Mouse (Mus musculus): ENCODE measurements around the gene Srsf10. TPM values are rescaled to one million over a fixed set of nuclear protein-coding genes. Genes with fewer than 3 reads are reported as not detected.

The Srsf10 gene
- total RNA-seq, 2 experiments from 2014 or later: 30.9 to 33.0 TPM

DNA sequence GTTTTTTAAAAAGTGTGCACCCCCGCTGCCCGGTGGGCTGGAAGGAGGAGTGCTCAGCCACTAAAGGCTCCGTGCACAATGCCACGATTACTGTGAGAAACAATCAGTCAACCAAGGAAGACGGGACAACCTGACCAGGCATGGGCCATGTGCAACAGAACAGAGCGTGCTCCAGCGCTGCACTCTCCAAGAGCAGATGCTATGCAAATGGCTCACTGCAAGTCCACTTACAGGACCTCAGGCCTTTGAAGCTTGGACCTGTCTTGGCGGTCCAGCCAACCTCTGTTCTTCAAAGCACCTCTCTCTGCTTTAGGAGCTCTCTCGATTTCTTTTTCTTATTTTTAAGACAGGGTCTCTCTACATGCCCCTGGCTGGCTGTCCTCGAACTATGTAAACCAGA, 25.0 kb downstream of the Srsf10 start:
- intact Hi-C loops (cut with DNase I; ENCODE audit: low total_unique reads): loop anchor here (5.0 kb wide), 2 partner anchors 63 to 78 kb away; no protein-coding TSS in a partner anchor

DNA sequence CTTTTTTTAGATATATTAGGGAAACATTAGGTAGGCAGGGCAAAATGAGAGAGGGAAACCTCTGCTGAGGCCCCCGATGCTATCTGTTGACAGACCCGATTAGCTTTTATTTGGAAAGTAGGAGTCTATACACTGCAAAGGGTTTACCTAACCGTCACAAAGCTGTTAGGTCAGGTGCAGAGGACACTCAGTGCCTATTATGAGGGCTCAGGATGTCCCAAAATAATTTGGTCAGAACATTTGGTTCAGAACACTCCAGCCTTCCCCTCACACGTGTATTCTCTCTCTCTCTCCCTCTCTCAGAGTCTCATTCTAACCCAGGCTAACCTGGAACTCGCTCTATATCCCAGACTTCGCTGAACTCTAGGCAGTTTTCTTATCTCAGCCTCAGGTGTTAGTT, 26.5 kb downstream of the Srsf10 start:
- intact Hi-C loops (cut with DNase I; ENCODE audit: low total_unique reads): loop anchor here (5.0 kb wide), 2 partner anchors 65 to 80 kb away; no protein-coding TSS in a partner anchor
- DNase-seq: no peak

More for the DNA sequence above, 25.0 kb downstream of the Srsf10 start:
- no peak for DNase-seq

DNA sequence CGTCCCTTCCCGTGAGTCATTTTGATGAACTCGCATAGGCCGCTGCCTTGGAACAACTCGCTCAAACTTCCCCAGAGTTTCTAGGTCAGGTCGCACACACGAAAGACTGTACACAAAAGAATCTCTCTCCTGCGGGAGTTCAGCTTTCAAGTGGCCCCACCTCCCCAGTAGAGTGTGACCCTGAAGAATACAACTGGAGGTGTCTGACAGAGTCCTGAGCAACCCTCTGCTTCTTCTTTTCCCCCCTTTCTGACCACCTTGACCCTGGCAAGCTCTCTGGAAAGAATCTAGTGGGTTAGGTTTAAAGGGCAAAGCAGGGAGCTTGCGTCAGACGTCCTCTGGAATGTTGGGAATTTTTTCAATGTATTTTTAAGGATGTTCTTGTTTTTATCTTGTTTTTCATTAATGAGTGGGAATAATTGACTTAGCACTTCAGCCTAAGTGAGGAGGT, 27.9 kb downstream of the Srsf10 start:
- intact Hi-C loops (cut with DNase I; ENCODE audit: low total_unique reads): loop anchor here (5.0 kb wide), 2 partner anchors 66 to 81 kb away; no protein-coding TSS in a partner anchor
- no peak for DNase-seq

DNA sequence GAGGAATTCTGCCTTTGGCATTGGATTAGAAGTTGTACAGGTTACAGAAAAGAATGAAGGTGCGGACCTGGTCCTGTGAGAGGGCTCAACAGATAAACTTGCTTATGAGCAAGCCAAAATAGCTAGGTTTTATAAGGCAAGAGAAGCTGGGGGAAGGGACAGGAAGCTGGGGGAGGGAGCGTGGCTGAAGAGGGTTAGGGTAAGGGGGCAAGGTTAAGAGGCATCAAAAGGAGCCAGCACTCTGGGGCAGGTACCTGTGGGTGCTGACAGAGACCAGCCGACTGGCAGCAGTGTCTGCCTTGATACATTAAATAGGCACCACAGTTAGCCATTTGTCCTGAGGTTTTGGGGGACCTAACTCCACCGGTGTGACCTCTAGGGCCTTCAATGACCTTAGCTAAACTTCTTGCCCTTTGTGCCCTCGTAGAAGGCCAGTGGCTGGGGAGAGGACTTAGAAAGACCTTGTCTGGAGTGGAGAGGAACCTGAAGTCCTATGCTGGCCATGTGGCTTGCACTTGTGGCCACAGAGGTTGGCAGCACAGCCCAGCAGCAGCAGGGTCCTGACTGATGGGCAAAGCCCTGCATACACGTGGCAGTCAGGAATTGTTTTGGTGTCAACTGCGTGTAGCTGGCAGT, 28.5 kb downstream of the Srsf10 start:
- intact Hi-C loops (cut with DNase I; ENCODE audit: low total_unique reads): loop anchor here (5.0 kb wide), 2 partner anchors 67 to 82 kb away; no protein-coding TSS in a partner anchor
- DNase-seq: no peak

DNA sequence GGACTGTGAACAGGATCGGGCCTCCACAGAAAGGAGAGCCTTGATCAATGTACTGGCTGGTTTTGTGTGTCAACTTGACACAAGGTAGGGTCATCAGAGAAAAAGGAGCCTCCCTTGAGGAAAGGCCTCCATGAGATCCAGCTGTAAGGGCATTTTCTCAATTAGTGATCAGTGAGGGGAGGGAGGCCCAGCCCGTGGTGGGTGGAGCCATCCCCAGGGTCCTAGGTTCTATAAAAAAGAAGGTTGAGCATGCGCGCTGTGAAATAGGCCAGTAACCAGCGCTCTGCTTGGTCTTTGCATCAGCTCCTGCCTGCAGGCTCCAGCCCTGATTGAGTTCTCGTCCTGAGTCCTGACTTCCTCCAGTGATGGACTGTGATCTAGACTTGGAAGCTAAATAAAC, 29.0 kb downstream of the Srsf10 start:
- no peak for DNase-seq
- intact Hi-C loops (cut with DNase I; ENCODE audit: low total_unique reads): loop anchor here (5.0 kb wide), 2 partner anchors 67 to 82 kb away; no protein-coding TSS in a partner anchor

DNA sequence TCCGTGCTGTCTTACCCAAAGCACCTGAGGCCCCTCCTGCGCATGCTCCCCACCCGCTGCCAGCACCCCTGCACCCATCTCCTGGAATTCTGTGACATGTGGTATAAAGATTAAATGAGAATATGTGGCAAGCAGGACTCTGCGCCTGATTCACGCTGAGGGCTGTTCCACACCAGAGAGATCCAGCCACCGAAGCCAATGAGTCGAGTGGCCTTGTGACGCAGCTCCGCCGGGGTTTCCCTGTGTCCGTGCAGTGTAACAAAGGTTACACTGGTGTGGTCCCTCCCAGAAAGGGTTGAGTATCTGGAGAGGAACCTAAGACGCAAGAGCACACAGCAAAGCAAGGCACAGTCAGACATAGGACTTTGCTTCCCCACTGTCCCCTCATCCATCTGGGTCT, 30.1 kb downstream of the Srsf10 start:
- intact Hi-C loops (cut with DNase I; ENCODE audit: low total_unique reads): no loop called here
- no peak for DNase-seq

DNA sequence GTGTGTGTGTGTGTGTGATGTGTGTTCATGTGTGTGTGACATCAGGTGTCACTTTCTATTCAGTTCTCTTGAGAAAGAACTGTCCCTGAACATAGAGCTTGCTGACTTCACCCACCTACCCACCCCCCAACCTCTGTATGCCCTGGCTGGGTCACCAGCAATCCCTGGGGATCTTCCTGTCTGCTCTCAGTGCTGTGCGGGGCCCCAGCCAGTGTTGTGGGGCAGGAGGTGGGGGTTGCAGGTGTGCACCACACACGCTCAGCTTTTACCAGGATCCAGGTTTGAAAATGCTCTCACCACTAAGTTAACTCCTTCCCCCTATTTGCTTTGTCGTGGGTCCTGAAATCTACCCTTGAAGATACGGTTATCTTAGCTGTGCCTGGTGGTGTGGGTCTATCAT, 30.6 kb downstream of the Srsf10 start:
- no peak for DNase-seq
- intact Hi-C loops (cut with DNase I; ENCODE audit: low total_unique reads): no loop called here

DNA sequence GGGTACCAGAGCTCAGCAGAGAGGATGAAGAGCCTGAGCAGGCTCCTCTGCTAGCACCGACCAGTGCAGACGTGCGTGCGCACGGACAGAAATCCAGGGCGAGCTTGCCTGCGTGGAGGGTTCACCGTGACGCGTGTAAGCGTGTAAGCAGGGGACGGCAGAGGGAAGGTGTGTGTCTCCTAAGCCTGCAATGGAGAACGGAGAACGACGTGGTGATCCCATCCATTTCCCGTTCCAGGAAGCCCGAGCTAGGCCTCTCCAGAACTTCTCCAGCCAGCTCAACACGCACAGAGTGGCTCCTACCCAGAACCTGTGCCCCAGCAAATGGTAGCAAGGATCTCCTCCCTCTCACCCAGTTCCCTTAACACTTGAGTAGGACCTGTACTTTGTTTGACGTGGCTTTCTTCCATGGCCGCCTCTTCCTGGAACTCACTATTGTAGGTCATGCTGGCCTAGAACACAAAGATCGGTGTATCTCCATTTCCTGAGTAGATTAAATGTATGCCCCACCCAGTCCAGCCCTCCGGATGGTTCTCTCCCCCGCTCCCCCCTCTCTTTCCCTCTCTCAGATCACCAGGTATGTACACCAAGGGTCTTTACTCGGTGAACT, 33.0 kb downstream of the Srsf10 start:
- no peak for DNase-seq
- intact Hi-C loops (cut with DNase I; ENCODE audit: low total_unique reads): no loop called here

DNA sequence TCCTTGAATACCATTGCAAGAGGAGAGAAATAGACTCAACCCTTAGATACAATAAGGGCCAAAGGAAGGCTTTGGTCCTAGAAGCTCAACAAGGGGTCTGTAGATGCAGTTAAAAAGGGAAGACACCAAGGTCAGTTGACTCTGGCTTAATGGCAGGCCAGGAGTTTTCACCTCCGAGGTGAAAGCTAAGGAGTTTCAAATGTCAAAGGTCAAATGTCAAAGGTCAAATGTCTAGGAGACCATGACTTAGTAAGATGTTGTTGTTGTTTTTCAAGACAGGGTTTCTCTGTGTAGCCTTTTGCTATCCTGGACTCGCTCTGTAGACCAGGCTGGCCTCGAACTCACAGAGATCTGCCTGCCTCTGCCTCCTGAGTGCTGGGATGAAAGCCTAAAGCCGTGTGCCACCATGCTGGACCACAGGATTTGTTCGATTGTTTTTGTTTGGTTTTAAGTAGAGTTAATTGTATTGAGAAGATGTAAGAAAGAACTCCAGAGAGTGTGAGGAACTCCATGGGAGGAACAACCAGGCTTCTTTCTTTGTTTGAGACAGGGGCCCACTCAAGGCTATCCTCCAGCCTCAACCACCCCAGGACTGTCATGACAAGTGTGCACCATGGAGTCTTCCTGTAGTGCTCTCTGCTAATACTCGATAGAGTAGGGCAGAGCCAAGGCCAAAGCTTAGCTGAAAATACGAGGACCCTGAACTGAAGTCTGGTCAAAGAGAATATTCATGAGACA, 33.8 kb downstream of the Srsf10 start:
- intact Hi-C loops (cut with DNase I; ENCODE audit: low total_unique reads): no loop called here
- DNase-seq: no peak

DNA sequence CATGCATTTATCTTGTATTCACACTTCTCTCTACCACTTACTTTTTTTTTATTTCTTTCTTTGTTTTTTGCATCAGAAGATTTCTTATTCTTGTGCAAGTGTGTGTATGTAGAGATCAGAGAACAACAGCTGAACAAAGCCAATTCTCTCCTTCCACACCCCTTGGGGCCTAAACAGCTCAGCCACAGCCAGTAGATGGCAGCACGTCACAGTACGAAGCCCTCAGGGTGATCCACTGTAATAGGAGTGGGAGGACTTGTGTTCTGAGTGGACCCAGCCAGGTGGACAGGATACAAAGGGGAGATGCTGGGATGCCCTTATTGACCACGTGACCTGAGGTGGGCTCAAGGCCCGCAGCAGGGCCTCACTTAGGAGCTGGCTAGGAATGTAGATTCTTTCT, 34.3 kb downstream of the Srsf10 start:
- peak; percentile 75 for DNase-seq
- intact Hi-C loops (cut with DNase I; ENCODE audit: low total_unique reads): loop anchor here (5.0 kb wide), 1 partner anchor 42 kb away; no protein-coding TSS in a partner anchor

DNA sequence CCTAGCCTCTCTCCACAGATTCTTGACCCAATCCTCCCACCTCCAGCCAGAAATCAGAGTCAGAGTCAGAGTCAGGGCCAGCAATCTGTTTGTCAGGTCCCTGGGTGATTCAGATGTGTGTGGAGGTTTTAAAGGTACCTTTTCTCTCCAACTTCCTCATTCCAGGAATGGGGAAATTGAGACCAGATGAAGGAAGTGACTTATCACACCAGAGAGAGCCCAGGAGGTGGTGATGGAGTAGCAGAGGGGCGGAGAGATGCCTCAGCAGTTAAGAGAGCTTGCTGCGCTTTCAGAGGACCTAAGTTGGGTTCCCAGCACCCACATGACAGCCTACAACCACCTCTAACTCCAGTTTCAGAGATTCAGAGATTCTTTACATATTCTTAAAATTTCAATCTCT, 36.0 kb downstream of the Srsf10 start:
- no peak for DNase-seq

DNA sequence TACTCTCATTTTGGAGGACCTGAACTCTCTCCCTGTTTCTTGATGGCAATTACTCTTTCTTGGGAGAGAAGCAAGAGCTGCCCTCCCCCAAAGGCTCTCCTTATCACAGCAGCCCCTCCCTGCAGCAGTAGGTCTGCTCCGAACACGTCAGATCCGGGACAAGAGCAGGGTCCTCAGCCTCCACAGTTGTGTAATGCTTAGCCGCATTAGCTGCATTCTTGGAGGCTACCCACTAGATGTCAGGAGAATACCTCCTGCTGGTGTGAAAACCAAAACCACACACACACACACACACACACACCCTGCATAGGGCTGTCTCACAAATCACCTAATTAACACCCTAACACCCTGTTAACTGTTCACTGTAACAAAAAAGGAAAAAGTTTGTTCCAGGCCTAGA, 37.3 kb downstream of the Srsf10 start:
- no peak for DNase-seq
- intact Hi-C loops (cut with DNase I; ENCODE audit: low total_unique reads): loop anchor here (5.0 kb wide), 1 partner anchor 39 kb away; no protein-coding TSS in a partner anchor

More for the DNA sequence above, 36.0 kb downstream of the Srsf10 start:
- intact Hi-C loops (cut with DNase I; ENCODE audit: low total_unique reads): loop anchor here (5.0 kb wide), 1 partner anchor 41 kb away; no protein-coding TSS in a partner anchor

DNA sequence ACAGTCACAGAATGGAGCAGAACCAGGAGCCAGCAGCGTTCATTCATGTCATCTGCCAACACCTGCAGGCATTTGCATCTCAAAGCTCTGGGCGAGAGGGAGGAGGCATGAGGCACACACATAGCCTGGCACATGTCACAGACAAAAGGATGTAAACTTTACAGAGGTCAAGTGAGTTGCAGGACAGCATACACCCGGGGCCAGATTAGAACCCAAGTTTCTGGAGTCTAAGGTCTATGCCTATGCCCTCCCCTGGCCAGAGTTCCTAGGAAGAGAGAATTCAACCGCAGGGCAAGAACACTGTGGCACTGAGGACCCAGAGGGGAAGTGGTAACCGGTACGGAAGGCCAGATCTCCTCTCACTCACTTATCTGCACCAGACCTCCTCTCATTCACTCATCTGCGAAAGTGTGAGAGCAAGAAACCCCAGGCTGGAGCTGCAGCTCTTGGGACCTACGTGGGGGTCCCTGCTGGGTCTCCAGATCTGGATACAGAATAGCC, 39.6 kb downstream of the Srsf10 start, which contains the start of gene Cnr2:
Gene Cnr2 (plus strand): TSS at position 324 of the 501 bp plus-strand sequence.
- intact Hi-C loops (cut with DNase I; ENCODE audit: low total_unique reads): no loop called here
- no peak for DNase-seq

DNA sequence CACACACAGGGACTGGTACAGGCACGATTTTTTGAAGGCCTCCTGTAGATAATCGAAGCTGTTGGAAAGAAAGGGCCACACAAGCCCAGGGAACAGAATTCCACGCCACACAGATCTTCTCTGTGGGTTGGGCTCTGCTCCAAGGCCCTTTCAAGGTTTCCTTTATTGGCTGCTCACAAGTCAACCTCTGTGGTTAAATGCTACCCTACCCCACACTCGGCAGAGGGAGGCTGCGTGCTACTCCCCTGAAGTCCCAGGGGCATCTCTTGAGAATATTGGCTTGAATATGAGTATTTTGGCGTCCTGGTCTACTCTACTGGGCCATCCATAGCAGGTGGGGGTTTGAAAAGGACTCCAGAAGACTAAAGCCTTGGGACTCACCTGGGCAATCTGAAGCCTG, 40.6 kb downstream of the Srsf10 start:
- intact Hi-C loops (cut with DNase I; ENCODE audit: low total_unique reads): no loop called here
- DNase-seq: no peak

DNA sequence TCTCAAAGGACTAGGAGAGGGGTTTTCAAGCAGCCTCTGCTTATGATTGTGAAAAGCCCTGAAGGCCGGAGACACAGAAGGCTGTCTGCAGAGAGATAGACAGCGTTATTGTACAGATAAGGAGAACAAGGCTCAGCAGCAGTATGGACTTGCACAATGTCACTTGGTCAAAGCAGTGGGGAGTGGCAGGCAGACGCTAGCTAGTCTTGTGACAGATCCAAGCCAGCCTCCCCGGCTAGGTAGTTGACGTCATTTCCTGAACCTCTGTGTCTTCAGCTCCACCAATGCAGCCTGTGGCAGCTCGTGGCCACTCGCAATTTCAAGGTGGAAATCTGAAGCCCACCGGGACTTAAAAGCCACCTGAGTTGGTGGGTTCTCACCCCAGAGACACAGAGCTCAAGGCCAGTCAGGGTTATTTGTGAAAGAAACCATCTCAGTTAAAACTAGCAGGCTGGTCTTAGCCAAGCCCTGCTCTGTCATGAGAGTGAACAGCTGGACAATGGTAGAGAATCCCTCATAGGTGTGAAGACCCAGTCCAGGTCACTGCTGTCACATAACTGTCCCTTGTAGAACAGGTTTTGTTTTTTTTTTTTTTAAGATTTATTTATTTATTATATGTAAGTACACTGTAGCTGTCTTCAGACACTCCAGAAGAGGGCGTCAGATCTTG, 43.0 kb downstream of the Srsf10 start:
- DNase-seq: no peak
- intact Hi-C loops (cut with DNase I; ENCODE audit: low total_unique reads): no loop called here

DNA sequence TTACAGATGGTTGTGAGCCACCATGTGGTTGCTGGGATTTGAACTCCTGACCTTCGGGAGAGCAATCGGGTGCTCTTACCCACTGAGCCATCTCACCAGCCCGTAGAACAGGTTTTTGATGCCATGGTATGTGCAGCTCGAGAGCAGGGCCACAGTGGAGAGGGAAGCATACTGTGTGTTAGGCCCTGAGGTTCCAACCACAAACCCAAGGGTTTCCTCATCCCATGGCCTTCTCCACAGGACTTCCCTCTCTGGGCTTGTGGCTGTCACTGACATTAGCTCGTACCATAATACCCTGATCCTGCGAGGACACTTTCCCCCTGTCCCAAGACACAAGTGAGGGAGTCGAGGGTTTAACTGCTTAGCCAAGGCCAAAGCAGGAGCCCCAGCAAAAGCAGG, 43.5 kb downstream of the Srsf10 start:
- no peak for DNase-seq
- intact Hi-C loops (cut with DNase I; ENCODE audit: low total_unique reads): no loop called here

DNA sequence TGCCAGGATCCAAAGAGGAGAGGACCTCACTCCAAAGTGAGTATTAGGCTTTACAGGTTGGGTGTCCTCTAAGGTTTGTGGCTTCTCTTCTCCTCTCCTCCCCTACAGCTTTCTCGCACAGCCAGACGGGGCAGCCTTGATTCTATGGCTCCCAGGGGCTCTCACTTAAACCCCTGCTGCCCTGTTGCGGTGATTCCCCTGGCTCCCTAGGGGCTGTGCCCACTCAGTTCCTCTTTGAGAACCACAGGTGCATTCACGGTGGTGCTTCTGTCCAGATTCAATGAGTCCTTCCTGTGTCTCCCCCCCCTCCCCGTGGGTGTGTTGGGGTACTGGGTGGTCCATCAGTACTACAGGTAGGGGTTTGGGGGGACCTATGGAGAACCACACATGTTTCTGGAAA, 44.5 kb downstream of the Srsf10 start:
- no peak for DNase-seq
- intact Hi-C loops (cut with DNase I; ENCODE audit: low total_unique reads): no loop called here

DNA sequence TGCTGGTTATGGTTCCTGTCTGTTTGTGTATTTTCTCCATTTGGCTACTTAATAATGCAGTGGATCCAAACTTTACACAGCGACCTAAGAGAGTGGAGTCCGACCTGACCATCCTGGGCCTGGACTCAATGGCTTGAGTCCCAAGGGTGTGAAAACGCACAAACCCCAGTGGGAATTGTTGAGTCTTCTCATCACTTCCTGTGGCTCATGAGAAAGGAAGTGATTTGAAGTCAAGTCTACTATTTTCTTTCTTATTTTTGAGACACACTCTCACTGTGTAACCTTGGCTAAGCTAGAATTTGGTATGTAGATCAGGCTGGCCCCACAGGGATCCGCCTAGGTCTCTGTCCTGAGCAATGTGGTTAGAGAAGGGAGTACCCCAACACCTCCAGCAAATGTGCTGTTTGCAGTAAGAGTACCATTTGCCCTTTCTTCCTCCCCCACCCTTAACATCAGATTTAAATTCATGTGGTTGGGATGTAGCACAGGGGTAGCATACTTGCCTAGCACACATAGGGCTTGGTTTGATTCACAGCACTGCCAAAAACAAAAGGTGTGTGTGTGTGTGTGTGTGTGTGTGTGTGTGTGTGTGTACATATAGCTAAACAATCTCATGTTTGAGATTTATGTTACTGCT, 47.2 kb downstream of the Srsf10 start:
- intact Hi-C loops (cut with DNase I; ENCODE audit: low total_unique reads): no loop called here
- no peak for DNase-seq

DNA sequence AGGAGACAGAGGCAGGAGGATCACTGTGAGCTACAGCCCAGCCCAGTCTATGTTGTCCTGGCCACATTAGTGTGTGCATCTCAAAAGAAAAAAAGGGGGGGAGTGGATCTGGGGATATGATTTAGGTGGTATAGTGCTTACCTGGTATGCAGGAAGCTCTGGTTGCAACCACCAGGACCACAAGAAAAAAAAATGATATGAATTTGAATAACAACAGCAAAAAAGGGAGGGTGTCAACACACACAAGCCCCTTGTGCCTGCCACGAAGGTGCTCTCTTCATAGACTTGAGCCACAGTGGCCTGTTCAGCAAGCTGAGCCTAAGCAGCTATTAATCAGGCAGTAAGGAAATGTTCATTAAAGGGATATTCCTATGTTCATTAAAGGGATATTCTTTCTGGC, 49.3 kb downstream of the Srsf10 start:
- intact Hi-C loops (cut with DNase I; ENCODE audit: low total_unique reads): no loop called here
- DNase-seq: no peak
